Mouse (Mus musculus): ENCODE measurements around the gene Olfr918.

The Olfr918 gene

DNA sequence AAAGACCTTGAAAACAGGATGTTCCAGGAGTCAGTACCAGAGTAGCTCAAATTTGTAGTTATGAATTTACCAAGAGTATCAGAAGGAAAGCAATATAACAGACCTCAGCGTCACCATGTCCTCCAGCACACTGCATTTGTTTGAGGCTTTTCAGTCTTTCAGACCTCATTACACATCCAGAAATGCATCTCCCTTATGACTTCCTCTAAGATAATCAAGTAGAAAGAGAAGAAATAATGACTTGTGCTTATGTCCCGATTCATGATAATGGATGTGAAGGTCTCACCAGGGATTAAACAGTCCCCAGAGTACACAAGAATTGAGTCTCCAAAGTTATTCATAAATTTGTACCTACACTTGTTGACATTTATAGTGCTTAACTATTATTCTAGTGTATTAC lies at the start of gene Olfr918:
Olfr918 (minus strand) TSS at position 101 of the 400 bp plus-strand sequence.
- no peak for DNase-seq (ENCODE audit: low read depth, low spot score)

DNA sequence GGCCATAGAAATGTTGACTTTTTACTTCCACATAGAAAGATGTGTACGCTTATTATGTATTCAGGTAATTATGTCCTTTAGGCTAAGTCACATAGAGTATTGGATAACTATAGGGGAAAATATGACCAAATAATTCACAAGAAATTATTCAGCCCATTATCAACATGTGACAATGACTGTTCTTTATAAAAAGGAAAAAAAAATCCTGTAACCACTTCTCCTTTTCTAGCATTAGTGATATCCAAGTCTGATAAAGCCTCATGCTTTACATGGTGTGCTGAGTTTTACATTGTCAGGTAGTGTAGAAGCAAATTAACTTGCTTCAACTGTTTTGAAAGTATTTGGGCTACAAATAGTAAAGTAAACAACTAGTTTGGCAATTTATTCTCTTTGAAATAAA lies 49.6 kb upstream of the Olfr918 start:
- no peak for DNase-seq (ENCODE audit: low read depth, low spot score)

DNA sequence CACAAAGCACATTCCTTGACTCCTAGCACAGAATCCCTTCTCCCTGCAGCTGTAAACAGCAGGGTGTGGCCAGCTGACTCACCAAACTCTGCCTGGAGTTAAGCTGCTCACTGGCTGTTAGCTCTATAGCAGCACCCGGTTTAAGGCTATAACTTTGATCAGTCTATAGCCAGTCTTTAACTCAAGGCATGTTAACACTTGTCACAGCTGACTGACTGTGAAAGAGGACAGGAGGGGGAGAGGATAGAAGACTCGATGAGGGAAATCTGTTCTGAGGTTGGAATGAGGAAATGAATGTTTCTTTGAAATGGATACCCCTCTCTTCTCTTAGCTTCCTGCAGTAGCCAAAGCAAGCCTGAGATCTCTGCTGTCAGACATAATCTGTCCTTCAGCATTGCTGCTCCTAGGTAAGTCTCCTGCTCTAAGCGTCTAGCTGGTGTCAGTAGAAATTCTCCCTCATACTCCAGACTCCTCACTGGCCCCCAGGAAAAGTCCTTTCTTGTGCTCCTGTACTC lies 44.6 kb upstream of the Olfr918 start:
- DNase-seq (ENCODE audit: low read depth, low spot score), result peak; percentile 54

DNA sequence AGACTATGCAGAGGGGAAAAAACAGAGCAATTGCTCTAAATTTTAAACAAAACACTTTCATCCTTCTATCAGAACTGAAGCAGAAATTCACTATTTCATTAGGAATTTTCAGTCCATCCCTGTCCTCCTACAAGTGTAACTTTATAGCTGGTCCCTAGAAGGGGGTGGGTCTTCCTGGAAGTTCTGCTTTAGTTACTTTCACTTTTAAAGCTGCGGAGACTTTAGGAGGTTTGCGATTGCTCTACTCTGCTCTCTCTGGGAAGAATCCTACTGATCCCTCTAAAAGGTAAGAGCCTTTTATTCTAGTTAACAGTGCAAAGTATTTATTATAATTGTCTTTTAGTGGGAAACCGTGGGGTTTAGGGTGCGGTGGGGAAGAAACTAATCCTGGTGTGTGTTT lies 43.7 kb upstream of the Olfr918 start, which contains the start of gene Vwa5a:
Vwa5a (plus strand) TSS at position 167 of the 400 bp plus-strand sequence.
- peak; percentile 49 for DNase-seq (ENCODE audit: low read depth, low spot score)

DNA sequence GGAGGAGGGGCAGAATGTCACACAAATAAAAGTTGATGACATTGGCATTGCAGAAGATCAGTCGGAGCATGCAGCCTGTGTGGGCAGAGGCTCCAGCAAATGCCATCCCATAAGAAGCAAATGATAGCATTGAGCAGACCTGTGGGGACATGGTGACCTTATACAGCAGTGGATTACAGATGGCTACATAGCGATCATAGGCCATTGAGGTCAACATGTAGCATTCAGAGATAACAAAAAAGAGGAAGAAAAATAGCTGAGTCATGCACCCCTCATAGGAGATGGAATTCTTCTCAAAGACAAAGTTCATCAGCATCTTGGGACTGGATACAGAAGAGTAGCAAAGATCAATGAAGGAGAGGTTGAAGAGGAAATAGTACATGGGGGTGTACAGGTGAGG lies 1.5 kb downstream of the Olfr918 start:
- no peak for DNase-seq (ENCODE audit: low read depth, low spot score)

DNA sequence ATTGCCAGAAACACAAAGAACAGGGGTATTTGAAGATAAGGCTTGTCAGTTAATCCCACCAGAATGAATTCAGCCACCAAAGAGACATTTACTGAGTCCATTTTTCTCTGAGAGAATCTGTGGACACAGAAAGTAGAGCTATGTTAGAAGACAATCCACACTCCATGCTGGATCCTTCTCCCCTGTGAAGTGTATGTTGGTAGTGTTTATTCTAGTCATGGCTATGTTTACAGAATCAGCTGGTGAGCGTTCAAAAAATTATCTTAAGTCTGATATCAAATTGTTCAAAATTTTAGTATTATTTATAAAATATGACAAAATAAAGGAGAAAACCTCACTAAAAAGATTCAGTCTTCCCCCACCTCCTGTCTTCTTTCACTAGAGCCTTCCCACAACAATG lies 8.7 kb downstream of the Olfr918 start, which contains the start of gene Olfr917:
Olfr917 (minus strand) TSS at position 101 of the 400 bp plus-strand sequence.
- DNase-seq (ENCODE audit: low read depth, low spot score), result no peak

DNA sequence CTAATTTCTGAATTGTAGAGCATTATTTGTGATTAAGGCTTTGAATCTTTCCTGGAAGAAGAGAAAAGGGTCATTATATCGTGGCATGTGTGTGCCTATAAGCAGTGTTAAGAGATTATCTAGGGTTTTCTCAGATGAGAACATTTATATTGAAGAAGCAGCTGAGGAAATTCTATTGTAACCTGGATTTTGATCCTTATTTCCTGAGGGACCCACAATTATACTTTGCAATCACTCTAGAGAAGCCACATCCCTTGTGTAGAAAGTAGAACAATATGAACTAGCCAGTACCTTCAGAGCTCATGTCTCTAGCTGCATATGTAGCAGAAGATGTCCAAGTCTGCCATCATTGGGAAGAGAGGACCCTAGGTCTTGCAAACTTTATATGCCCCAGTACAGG lies 14.6 kb downstream of the Olfr918 start, which contains the start of gene Olfr916:
Olfr916 (minus strand) TSS at position 101 of the 400 bp plus-strand sequence.
- DNase-seq (ENCODE audit: low read depth, low spot score), result no peak

DNA sequence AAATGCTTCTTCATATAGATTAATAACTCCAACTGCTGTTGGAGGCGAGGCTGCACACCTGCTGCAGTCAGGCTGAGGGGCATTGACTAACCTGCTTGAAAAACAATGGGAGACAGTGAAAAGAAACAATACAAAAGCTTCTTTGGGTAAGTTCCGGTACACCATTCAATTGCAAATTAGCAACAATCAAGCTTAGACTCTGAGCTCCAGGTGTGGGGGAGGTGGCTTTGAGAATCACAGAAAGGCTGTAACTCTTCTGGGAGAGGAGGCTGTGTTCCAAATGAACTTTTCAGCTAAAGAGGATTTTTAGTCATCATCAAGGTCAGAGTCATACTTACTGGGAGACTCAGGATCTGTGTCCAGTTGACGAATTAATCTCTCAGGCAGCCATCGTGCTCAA lies 42.0 kb downstream of the Olfr918 start:
- DNase-seq (ENCODE audit: low read depth, low spot score), result peak; percentile 77

Data from R1 (cell line).